Mouse (Mus musculus) kidney, postnatal 14 days (tissue): ENCODE data around the gene Sh3kbp1.

Source experiments
- DNase-seq: peaks from one replicate; pipeline ENCODE4 v3.0.0; 2022; ENCODE audit warnings: mixed read lengths

Gene Sh3kbp1

GRCm38 (mm10) chrX:159678320-159678835 is 51.3 kb downstream of the Sh3kbp1 start:
- no peak for DNase-seq

DNA sequence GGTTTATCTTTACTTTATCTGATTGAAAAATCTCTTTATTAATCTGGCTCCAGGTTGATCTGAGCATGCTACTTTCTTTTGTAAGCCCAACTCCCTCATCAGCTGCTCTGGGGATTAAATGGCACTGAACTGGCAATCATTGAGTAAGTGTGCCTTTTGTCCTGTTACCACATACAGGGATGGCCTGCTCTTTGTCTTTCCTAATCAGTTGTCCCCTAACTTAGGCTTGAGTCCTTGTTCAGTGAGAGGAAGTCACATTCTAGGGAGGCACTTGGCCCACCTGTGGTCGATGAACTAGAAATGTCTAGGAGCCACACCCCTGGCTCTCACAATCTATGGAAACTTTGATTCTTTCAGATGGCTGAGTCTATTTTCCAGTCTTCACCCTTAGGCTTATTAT is 58.4 kb downstream of the Sh3kbp1 start:
- no peak for DNase-seq

GRCm38 (mm10) chrX:159686850-159687249 is 59.8 kb downstream of the Sh3kbp1 start:
- DNase-seq: no peak

- DNase-seq: no peak
These were observed 61.6 kb downstream of the Sh3kbp1 start for GRCm38 (mm10) chrX:159688698-159689097.

DNA sequence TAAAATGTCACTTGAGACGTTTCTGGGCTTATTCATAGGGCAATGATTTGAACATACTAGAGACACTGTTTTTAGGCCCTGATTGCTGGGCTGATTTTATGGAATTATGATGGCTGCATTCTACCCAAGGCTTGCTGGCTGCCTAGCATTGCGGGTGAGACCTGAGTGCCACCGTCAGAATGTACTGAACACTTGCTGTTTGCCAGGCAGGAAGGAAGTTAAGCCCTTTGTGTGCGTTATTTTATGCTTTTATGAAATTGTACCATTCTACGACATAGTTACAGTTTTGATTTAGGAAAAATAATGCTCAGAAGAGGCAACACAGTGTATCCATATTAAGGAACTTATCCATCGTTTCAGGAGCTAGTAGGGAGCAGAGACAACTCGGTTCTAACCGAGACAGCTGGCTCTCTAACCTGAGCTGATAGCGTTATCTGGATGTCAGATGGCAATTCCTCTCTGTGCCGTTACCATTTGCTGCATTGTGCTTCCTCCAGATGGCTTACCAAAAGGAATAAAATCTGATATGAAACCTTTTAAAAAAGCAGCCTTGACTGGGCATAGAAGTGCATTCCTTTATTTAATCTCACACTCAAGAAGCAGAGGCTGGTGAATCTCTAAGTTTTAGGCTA is 62.8 kb downstream of the Sh3kbp1 start:
- no peak for DNase-seq

DNA sequence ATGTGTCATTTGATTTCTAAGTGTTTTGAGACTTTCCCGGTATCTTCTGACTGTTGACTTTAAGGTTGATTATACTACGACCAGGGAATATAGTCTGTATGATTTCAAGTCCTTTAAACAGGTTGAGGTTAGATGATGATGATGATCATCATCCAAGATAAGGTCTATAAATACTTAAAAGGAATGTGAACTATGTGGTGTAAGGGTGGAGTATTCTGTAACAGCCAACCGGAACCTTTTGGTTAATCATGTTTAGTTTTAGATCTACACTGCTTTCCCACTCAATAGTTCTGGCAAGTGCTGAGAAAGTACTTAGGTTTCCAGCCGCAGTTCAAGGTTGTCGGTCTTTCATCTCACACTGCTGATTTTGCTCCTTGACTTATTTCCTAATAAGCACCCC is 66.1 kb downstream of the Sh3kbp1 start:
- no peak for DNase-seq

GRCm38 (mm10) chrX:159696545-159696944 is 69.5 kb downstream of the Sh3kbp1 start:
- DNase-seq: no peak

GRCm38 (mm10) chrX:159697030-159697454 is 70.0 kb downstream of the Sh3kbp1 start:
- DNase-seq: peak; percentile 34

DNA sequence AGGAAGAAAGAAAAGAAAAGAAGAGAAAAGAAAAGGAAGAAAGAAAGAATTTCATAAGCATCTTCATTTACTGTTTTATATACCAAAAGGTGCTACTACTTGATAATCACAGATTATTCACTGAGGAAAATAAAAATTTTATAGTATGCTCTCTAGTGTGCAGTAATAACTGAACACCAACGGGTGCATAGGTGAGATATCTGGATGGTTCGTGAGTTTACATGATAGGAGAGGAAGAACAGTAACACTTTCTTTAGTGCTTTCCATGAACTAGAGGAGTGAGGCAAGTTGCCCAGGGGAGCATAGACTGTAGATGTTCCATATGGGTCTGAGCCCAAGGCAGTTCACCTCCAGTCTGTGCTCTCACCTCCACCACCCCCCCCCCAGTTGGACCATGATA is 75.8 kb downstream of the Sh3kbp1 start:
- no peak for DNase-seq

DNA sequence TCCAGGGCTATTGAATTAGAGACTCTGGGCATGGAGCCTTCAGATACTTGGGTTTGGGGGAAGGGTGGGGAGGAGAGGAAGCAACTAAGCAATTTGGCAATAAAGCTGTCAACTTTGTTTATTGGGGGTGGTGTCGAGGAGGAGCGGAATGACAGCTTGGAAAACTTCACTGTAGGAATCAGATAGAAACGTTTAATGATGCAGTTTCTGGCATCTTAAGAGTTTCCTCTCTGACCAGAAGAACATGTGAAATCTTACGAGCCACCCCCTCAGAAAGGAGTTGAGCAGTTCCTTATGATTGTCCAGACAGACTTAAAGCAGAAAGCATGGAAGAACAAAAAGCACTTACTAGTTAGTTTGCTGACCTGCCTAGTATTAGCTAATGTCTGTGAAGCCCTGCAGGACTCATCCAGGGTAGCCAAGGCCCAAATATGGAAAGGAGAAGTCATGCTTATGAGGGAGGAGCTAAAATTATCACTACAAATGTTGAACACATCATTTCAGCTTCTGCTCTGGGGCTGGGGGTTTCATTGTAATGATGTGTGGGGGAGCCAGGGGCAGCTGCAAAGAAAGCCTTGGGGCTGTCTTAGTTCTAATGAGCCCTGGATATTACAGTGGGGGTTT is 77.4 kb downstream of the Sh3kbp1 start:
- peak; percentile 25 for DNase-seq

GRCm38 (mm10) chrX:159705412-159705811 is 78.3 kb downstream of the Sh3kbp1 start:
- no peak for DNase-seq

DNA sequence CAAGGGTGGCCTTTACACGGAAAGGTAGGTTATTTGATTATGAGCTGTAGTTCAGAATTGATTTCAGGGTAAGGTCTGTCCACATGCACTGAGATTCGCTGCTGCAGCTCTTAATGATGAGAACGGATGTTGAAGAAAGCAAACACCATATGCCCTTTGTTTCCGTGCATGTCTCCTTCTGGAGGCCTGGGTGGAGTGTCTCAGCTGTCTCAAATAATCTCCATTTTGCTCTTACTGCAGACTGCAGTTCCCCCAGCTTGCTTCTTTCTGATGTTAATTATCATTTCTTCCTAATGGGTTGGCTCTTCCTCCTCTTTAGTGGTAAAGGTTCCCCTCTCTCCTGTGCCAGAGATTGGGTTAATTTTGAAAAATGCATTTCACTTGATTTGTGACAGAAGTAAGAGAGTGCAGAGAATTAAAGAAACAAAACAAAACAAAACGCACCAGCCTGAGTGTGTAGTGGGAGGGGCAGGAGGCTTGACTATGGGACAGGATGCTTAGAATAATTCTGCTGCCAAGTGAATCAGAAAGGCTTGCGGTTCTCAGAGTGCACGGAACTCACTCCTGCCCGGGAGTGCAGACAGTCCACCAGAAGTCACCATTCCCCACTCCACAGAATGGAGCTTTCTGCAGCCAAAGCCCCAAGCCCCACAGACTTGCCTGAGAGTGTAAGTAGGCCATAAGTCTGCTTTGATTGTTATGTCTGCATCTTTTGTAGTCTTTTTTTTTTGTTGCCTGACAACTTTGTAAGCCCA is 81.2 kb downstream of the Sh3kbp1 start:
- DNase-seq: peak; percentile 18

DNA sequence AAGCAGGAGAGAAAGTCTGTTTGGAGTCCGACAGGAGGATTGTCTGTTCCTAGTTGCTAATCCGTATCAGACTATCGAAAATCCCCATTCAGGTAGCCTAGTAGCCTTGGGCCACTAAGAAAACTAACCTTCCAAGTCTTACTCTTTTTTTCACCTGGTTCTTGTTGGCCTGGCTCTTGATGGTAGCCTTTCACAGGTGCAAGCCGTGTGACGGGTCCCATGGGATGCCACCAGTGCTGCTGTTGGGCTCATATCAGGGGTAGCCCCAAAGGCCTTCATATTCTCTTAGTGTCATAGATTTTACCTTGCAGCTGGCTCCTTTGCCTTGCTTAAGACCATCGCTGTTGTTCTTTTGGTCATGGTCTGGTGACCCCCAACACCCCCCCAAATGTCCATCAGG is 82.2 kb downstream of the Sh3kbp1 start:
- no peak for DNase-seq

GRCm38 (mm10) chrX:159711070-159712029 is 84.3 kb downstream of the Sh3kbp1 start:
- DNase-seq: no peak

DNA sequence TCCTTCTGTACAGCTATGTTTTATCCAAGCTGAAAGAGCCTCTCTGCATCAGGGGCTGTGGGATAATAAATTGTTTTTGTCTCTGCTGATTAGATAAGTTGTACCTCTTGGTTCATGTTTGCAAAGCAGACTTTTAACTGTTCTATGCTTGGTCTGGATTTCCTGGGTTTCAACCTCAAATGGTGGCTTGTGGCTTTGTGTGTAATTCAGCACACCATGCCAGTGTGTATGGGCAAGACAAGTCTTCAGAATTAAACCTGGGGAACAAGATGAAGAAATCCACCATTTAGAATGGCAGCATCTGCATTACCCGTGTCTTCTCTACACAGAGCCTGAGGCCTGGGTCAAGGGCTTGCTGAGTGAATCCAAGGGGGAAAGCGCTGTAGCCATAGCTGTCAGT is 86.1 kb downstream of the Sh3kbp1 start:
- no peak for DNase-seq

- DNase-seq: no peak
These were observed 94.3 kb downstream of the Sh3kbp1 start for GRCm38 (mm10) chrX:159721390-159721789.

DNA sequence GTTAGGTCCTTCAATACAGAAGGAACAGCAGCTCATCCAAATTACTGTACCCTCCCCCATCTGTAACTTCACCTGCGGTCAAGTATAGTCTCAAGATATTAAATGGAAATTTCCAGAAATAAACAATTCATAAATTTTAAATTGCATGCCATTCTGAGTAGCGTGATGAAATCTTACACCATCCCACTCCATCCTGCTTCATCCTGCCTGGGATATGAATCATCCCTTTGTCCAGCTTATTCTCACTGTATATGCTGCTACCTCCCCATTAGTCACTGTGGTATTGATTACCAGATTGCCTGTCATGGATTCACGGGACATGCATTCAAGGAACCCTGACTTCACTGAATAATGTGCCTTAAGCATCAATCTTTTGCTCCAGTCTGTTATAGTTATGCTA is 104.3 kb downstream of the Sh3kbp1 start:
- no peak for DNase-seq

GRCm38 (mm10) chrX:159732845-159733244 is 105.8 kb downstream of the Sh3kbp1 start:
- DNase-seq: no peak

DNA sequence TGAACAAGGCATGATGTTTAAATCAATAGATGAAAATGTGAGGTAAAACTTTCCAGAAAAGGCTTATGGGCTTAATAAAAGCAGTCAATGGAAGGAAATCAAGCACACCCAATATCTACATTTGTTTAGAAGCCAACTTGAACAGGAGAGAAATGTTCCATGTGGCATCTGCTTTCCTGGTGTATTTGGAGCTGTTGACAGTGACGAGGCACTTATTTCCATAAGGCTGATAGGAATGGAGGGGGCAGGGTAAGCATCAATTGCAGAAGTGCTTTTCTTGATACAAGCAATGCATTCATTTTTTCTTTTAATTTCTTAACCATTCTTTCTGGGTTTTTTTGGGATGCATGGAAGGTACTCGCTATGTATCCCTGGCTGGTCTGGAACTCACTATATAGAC is 106.9 kb downstream of the Sh3kbp1 start:
- DNase-seq: no peak

DNA sequence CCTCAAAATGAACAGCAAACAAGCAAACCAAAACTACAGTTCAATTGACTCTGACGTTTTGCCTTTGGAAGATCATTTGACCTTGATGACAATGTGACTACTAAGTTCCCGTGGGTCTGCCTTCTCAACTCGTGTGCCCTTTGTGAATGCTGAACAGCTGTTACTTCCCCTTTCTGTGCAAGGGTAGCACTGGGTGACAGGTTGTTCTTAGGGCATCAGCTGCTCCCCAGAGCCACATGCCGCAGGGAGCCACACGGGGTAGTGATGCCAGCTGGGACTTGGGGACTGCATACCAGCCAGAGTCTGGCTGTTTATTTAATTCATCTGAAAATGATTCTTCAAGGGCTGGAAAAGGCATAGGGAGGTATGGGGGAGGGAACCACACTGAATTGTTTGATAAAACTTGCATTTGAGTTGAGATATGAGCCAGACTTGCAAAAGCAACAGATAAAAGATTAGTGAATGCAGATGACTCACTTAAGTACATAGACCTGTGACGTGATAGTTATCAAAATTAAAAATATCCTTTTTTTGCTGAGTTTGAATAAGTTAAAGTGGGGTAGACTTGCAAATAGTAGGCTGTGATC is 108.5 kb downstream of the Sh3kbp1 start:
- DNase-seq: no peak

GRCm38 (mm10) chrX:159737344-159737743 is 110.3 kb downstream of the Sh3kbp1 start:
- DNase-seq: no peak

GRCm38 (mm10) chrX:159744035-159744434 is 117.0 kb downstream of the Sh3kbp1 start:
- no peak for DNase-seq
